28 mouse cellular contexts compared by ENCODE assay signal in genomic region chr5:25515767-25516166, GRCm38 (mm10). TPM values are rescaled to one million over a fixed set of nuclear protein-coding genes. Genes with fewer than 3 reads are reported as not detected.
A peak's percentile ranks its signal among the peaks of the same experiment; 100 is the strongest.
DNase-seq lines count a peak whose midpoint lies in the region; ATAC-seq and TF ChIP-seq lines count a peak whose summit lies in the region.
"Had no signal": no experiment of that assay in that cellular context is flagged by ENCODE, and none has a peak within 500 bp of the region (broad histone marks: within the 10 kb centered on the region; RNA-seq: fewer than 3 reads in every experiment).

Gene Cct8l1 (plus strand): TSS chr5:25516067.

- no peaks in the 10 kb centered on the region for H3K36me3 ChIP-seq in heart, embryonic 10.5 days
- H3K36me3 ChIP-seq in testis, adult 2 months (ENCODE audit: control insufficient read depth, insufficient read depth, low read length): no peaks in the 10 kb centered on the region
- peaks cover 7% of the 10 kb centered on the region; the same call in 1 of the 2 replicates for H3K36me3 ChIP-seq in E14TG2a.4 (ENCODE audit: insufficient read depth, low read length)
- peaks cover 4% of the 10 kb centered on the region; the same call in 1 of the 2 replicates for H3K36me3 ChIP-seq in ES-E14 (ENCODE audit: control insufficient read depth, insufficient read depth, low read length, poor library complexity, severe bottlenecking)
- H3K36me3 ChIP-seq in hindbrain, embryonic 14.5 days (replicated peaks; ENCODE audit: control insufficient read depth, insufficient read depth): no peaks in the 10 kb centered on the region
- H3K36me3 ChIP-seq: G1E had no signal

- intact Hi-C loops in heart, postnatal 25 days (cut with DNase I): no loop called here

- no peak for ATAC-seq in hindbrain, embryonic 14.5 days (ENCODE audit: low FRiP score)
- ATAC-seq: activated CD4-positive, CD25-positive, alpha-beta regulatory T cell, adult 4 months; CD4-positive, CD25-positive, alpha-beta regulatory T cell, adult 4 months; Patski had no signal

- no peaks in the 10 kb centered on the region for H3K9me3 ChIP-seq in heart, embryonic 10.5 days
- no peaks in the 10 kb centered on the region for H3K9me3 ChIP-seq in E14TG2a.4 (ENCODE audit: low read length)
- no peaks in the 10 kb centered on the region for H3K9me3 ChIP-seq in ES-E14 (ENCODE audit: control insufficient read depth, insufficient read depth, low read depth, low read length)
- no peaks in the 10 kb centered on the region for H3K9me3 ChIP-seq in hindbrain, embryonic 14.5 days (ENCODE audit: control insufficient read depth, low read length)
- H3K9me3 ChIP-seq: G1E had no signal

- no peaks in the 10 kb centered on the region for H3K27me3 ChIP-seq in heart, embryonic 10.5 days (ENCODE audit: insufficient read depth, poor library complexity, severe bottlenecking)
- no peaks in the 10 kb centered on the region for H3K27me3 ChIP-seq in testis, adult 2 months (ENCODE audit: control insufficient read depth, insufficient read depth, low read length)
- no peaks in the 10 kb centered on the region for H3K27me3 ChIP-seq in E14TG2a.4 (ENCODE audit: insufficient read depth, low read length)
- H3K27me3 ChIP-seq in hindbrain, embryonic 14.5 days (ENCODE audit: control insufficient read depth, insufficient read depth, low read length): no peaks in the 10 kb centered on the region
- H3K27me3 ChIP-seq: CH12.LX, Patski had no signal

- in situ Hi-C loops in ES-E14 (cut with MboI; ENCODE audit: low sequenced_read_pairs in 2 of 2, unreplicated experiment in 2 of 2): no loop called here

- no peak for TF ChIP-seq CTCF in testis, adult 2 months (IDR thresholded peaks at IDR 0.05; ENCODE audit: control insufficient read depth, insufficient read depth, insufficient replicate concordance, low read depth, low read length)
- TF ChIP-seq CTCF in E14TG2a.4 (conservative IDR thresholded peaks at IDR 0.05; ENCODE audit: low read length): no peak

- no peak; the same call in 1 of the 2 replicates for TF ChIP-seq POLR2A in testis, adult 2 months (IDR thresholded peaks at IDR 0.05; ENCODE audit: control insufficient read depth, low read depth, low read length)

- DNase-seq in heart, embryonic 10.5 days (ENCODE audit: low spot score): peak; percentile 1
- DNase-seq in heart, postnatal 25 days (ENCODE audit: low spot score): no peak
- DNase-seq in testis, postnatal 14 days (ENCODE audit: low spot score): no peak
- no peak for DNase-seq in ES-E14 (ENCODE audit: low read depth, low spot score)
- DNase-seq in c-Kit-positive CD71-positive TER-119-positive erythroid progenitor cells, embryonic 14.5 days (ENCODE audit: low spot score): no peak
- no peak for DNase-seq in hindbrain, embryonic 14.5 days (ENCODE audit: low spot score)
- DNase-seq: adrenal gland, adult 2 months; adrenal gland, adult 8-10 months; adrenal gland, postnatal 10 days; adrenal gland, postnatal 14 days; adrenal gland, postnatal 25 days; adrenal gland, postnatal 36 days; B cell, adult 2 months; cerebellum, adult 11 months; cerebellum, adult 11-12 months; cerebellum, adult 18-20 months; cerebellum, adult 2 months; cerebellum, adult 8-10 months had no signal

- 84% methylated on average over 5 of the region's 5 CpGs for WGBS in heart, embryonic 10.5 days
- 92% methylated on average over 5 of the region's 5 CpGs for WGBS in hindbrain, embryonic 14.5 days

- no peak within 1 kb of the TSS for H3K4me2 ChIP-seq in hindbrain, embryonic 14.5 days (replicated peaks)

- H3K4me3 ChIP-seq in heart, embryonic 10.5 days: no peak within 1 kb of the TSS
- peak within 1 kb of the TSS; percentile 18 for H3K4me3 ChIP-seq in testis, adult 2 months (ENCODE audit: control insufficient read depth, low read depth, low read length)
- peak within 1 kb of the TSS; percentile 24 for H3K4me3 ChIP-seq in E14TG2a.4 (replicated peaks; ENCODE audit: low read length)
- H3K4me3 ChIP-seq in ES-E14 (ENCODE audit: insufficient read depth in 1 of 2, low read depth in 1 of 2, low read length in 2 of 2, poor library complexity in 1 of 2, severe bottlenecking in 1 of 2): 0 out of 4 replicates have a peak within 1 kb of the TSS, but pooled peaks of 1 of the 2 experiments have one; percentile 20
- H3K4me3 ChIP-seq in hindbrain, embryonic 14.5 days (replicated peaks; ENCODE audit: low read length): no peak within 1 kb of the TSS

- no peaks in the 10 kb centered on the region for H3K4me1 ChIP-seq in heart, embryonic 10.5 days
- H3K4me1 ChIP-seq in testis, adult 2 months (ENCODE audit: control insufficient read depth, insufficient read depth, low read length): no peaks in the 10 kb centered on the region; the same call in 1 of the 2 replicates
- H3K4me1 ChIP-seq in E14TG2a.4 (replicated peaks; ENCODE audit: low read depth, low read length) (peaks cover 42% of the 10 kb centered on the region), ES-E14 (ENCODE audit: control insufficient read depth in 2 of 2, insufficient read depth in 2 of 2, low read length in 2 of 2, poor library complexity in 1 of 2) (peaks cover 0 to 6% of the 10 kb centered on the region in 2 experiments)
- no peaks in the 10 kb centered on the region for H3K4me1 ChIP-seq in hindbrain, embryonic 14.5 days (replicated peaks; ENCODE audit: control insufficient read depth, insufficient read depth, low read length)

- no peak within 1 kb of the TSS for H3K27ac ChIP-seq in heart, embryonic 10.5 days
- no peak within 1 kb of the TSS for H3K27ac ChIP-seq in testis, adult 2 months (ENCODE audit: control insufficient read depth, insufficient read depth, low read depth, low read length)
- no peak within 1 kb of the TSS; the same call in 1 of the 2 replicates for H3K27ac ChIP-seq in ES-E14 (ENCODE audit: insufficient read depth, low read depth, low read length, poor library complexity, severe bottlenecking)
- no peak within 1 kb of the TSS for H3K27ac ChIP-seq in hindbrain, embryonic 14.5 days

- peak within 1 kb of the TSS; percentile 1; the same call in 1 of the 2 replicates for H3K9ac ChIP-seq in ES-E14 (ENCODE audit: insufficient read depth, low read depth, low read length, poor library complexity, severe bottlenecking)
- H3K9ac ChIP-seq in hindbrain, embryonic 14.5 days: no peak within 1 kb of the TSS

TF ChIP-seq in ES-E14, 5 proteins besides CTCF, POLR2A, EP300 and RAD21:
- TF ChIP-seq CHD2 (IDR thresholded peaks at IDR 0.05; ENCODE audit: low read depth, low read length) (no peak), ZNF384 (IDR thresholded peaks at IDR 0.05; ENCODE audit: low read depth, low read length) (no peak), HCFC1 (IDR thresholded peaks at IDR 0.05; ENCODE audit: borderline replicate concordance, insufficient read depth, low read length) (no peak), ZC3H11A (IDR thresholded peaks at IDR 0.05; ENCODE audit: borderline replicate concordance, low read depth, low read length) (no peak), MAFK (IDR thresholded peaks at IDR 0.05; ENCODE audit: insufficient read depth, low read depth, low read length) (no peak)

RNA-seq across cellular contexts. Expression of gene Cct8l1, which starts in this region (rescaled TPM):
- polyA plus RNA-seq in heart, embryonic 10.5 days (2016; fragmentation: Nextera tagmentation; extraction: Ambion mirVana): 0.14 TPM in 1 of 2 replicates, not detected in the other
- total RNA-seq in heart, postnatal 25 days (2021): under 1 TPM in 1 of 2 experiments, not detected in 1; 0.16 TPM
- 102 and 108 TPM in 2 replicates for polyA plus RNA-seq in testis, adult 2 months (2012; rRNA removed)
- total RNA-seq in ES-E14 (2012; rRNA removed): 0.21 and 0.22 TPM in 2 replicates
- not detected in 2 replicates for polyA plus RNA-seq in hindbrain, embryonic 14.5 days (2014; fragmentation: Nextera tagmentation; extraction: Ambion mirVana)
- total RNA-seq: adrenal gland, adult 2 months; adrenal gland, postnatal 10 days; adrenal gland, postnatal 14 days; adrenal gland, postnatal 25 days; adrenal gland, postnatal 4 days; CH12.LX; MEL had no signal
- polyA plus RNA-seq: activated CD4-positive, CD25-positive, alpha-beta regulatory T cell, adult 4 months; adrenal gland, adult 2 months; C2C12; CD4-positive, CD25-positive, alpha-beta regulatory T cell, adult 4 months; G1E; Patski had no signal

Comparison
In these comparisons a context has a peak if more than half of its experiments do, and no peak if none do; other contexts are left out.
1. RNA of gene Cct8l1 (polyA plus RNA-seq): 102 to 108 TPM in testis, adult 2 months; 0.14 TPM in heart, embryonic 10.5 days and not detected in hindbrain, embryonic 14.5 days; every median in the first group is over 10 times any median in the second.
2. Peak in DNase-seq in heart, embryonic 10.5 days; RNA of the gene not detected or under 1 TPM.
3. H3K4me3 ChIP-seq: peak in testis, adult 2 months (single experiment) and E14TG2a.4 (single experiment); none in heart, embryonic 10.5 days (single experiment) and hindbrain, embryonic 14.5 days (single experiment).